Mouse (Mus musculus): ENCODE results near the gene Pdpr. TPM values are rescaled to one million over a fixed set of nuclear protein-coding genes. Genes with fewer than 3 reads are reported as not detected.
"Not testable (repeated sequence)": the region's sequence is repeated elsewhere in the genome, so short reads cannot be mapped to it uniquely, and the experiment has no call there.

Gene Pdpr
- polyA plus RNA-seq, 1 experiment, result 12.2 TPM

DNA sequence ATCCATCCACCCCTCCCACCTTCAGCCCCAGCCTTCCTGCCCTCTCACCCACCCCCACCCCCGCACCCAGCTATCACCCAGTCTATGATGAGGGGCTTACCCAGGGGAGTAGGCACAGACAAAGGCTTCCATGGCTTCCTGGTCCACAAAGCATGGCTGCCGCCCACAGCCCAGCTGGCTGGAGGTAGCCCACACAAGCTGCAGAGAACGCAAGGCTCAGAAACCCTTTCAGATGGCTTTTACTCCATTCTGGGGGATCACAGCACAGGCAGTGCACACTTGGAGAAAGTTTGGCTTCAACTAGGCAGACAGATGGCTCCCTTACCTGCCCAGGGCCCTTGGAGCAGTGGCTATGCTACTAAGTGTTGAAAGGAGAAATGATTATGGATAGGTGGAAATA is 18.5 kb upstream of the Pdpr start:
- Histone ChIP-seq H3K4me3 (ENCODE audit: control insufficient read depth, low read depth, low read length) (no peak overlapping the region), H3K27me3 (ENCODE audit: control insufficient read depth, insufficient read depth, low read length) (no peaks in the 10 kb centered on the region), H3K36me3 (ENCODE audit: control insufficient read depth, insufficient read depth, low read length) (no peaks in the 10 kb centered on the region), H3K4me1 (ENCODE audit: control insufficient read depth, insufficient read depth, low read length) (no peaks in the 10 kb centered on the region), H3K27ac (ENCODE audit: control insufficient read depth, insufficient read depth, low read depth, low read length) (no peak overlapping the region)
- TF ChIP-seq POLR2A (IDR thresholded peaks at IDR 0.05; ENCODE audit: control insufficient read depth, low read depth, low read length) (no peak), CTCF (IDR thresholded peaks at IDR 0.05; ENCODE audit: control insufficient read depth, insufficient read depth, insufficient replicate concordance, low read depth, low read length) (no peak)

DNA sequence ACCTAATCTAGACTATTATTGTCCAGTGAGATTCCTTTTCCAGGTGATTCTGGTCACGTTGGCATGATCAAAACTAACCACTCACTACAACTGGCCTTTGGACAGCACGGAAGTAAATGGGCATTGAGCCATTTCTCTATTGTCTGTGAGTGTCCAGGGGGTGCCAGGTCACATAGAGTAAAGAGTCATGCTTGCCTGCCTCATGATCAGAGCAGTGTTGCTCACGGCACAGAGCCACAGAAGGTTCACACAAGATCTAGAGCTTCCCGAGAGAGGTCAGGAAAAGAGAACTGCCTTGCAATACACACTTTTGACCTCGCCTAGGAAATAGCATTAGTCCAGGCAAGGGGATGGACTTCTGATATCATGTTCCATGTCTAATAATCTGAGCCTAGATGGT is 15.0 kb upstream of the Pdpr start:
- Histone ChIP-seq H3K27ac (ENCODE audit: control insufficient read depth, insufficient read depth, low read depth, low read length) (no peak overlapping the region), H3K36me3 (ENCODE audit: control insufficient read depth, insufficient read depth, low read length) (no peaks in the 10 kb centered on the region), H3K4me3 (ENCODE audit: control insufficient read depth, low read depth, low read length) (no peak overlapping the region), H3K4me1 (ENCODE audit: control insufficient read depth, insufficient read depth, low read length) (no peaks in the 10 kb centered on the region), H3K27me3 (ENCODE audit: control insufficient read depth, insufficient read depth, low read length) (no peaks in the 10 kb centered on the region)
- TF ChIP-seq POLR2A (IDR thresholded peaks at IDR 0.05; ENCODE audit: control insufficient read depth, low read depth, low read length) (no peak), CTCF (IDR thresholded peaks at IDR 0.05; ENCODE audit: control insufficient read depth, insufficient read depth, insufficient replicate concordance, low read depth, low read length) (no peak)

DNA sequence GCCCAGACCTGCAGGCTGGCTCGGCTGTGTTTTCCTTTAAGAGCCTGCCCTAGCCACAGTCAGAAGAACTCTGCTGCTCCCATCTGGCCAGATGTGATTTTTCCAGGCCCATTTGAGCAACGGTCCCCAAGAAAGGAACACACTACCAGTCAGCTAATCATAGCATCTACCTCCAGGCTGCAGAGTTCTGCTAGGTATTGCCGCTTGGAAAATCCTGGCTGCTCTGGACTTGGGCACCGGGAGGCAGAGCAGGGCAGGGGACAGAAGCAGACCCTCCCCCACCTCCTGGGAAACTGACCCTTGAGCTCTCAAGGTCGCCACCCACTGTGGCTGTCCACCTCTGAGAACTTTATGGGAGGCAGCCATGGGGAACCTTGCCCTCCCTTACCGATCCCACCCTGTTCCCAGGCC is 14.6 kb upstream of the Pdpr start:
- TF ChIP-seq POLR2A (IDR thresholded peaks at IDR 0.05; ENCODE audit: control insufficient read depth, low read depth, low read length), result no peak
- TF ChIP-seq CTCF (IDR thresholded peaks at IDR 0.05; ENCODE audit: control insufficient read depth, insufficient read depth, insufficient replicate concordance, low read depth, low read length), result no peak; the same call in 1 of the 2 replicates
- H3K4me1 ChIP-seq (ENCODE audit: control insufficient read depth, insufficient read depth, low read length), result no peaks in the 10 kb centered on the region
- H3K27ac ChIP-seq (ENCODE audit: control insufficient read depth, insufficient read depth, low read depth, low read length), result no peak overlapping the region
- no peak overlapping the region for H3K4me3 ChIP-seq (ENCODE audit: control insufficient read depth, low read depth, low read length)
- H3K36me3 ChIP-seq (ENCODE audit: control insufficient read depth, insufficient read depth, low read length), result no peaks in the 10 kb centered on the region
- H3K27me3 ChIP-seq (ENCODE audit: control insufficient read depth, insufficient read depth, low read length), result no peaks in the 10 kb centered on the region

DNA sequence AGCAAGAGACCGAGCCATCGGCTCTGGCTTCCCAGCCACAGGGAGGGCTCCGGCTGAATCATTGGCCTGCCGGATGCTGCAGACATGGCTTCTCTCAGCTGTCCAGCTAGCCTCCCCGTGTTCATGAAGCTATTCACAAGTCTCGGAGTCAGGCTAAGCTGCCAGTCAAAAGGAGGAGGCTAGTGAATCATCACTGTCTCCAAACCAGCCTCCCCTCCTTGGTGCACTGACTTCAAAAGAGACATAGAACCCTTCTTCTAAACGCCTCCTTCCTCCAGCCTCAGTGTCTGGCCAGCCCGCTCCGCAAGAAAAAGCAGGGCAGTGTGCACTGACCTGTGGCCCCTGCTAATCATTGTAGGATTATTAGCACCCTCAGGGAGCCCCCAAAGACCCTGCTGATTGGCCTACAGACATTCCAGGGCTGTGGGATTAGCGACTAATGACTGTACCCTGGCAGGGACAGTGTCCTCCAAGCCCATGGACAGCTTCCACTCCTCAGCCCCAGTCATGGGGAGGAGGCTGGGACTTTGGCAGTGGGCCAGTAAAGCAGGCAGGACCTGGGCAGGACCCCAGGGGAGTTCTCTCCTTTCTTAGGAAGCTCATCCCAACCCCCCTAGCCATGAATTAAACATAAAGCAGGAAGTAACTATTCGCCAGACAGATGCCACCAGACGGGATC is 12.7 kb upstream of the Pdpr start:
- TF ChIP-seq CTCF (IDR thresholded peaks at IDR 0.05; ENCODE audit: control insufficient read depth, insufficient read depth, insufficient replicate concordance, low read depth, low read length), result no peak
- no peak for TF ChIP-seq POLR2A (IDR thresholded peaks at IDR 0.05; ENCODE audit: control insufficient read depth, low read depth, low read length)
- no peak overlapping the region for H3K4me3 ChIP-seq (ENCODE audit: control insufficient read depth, low read depth, low read length)

DNA sequence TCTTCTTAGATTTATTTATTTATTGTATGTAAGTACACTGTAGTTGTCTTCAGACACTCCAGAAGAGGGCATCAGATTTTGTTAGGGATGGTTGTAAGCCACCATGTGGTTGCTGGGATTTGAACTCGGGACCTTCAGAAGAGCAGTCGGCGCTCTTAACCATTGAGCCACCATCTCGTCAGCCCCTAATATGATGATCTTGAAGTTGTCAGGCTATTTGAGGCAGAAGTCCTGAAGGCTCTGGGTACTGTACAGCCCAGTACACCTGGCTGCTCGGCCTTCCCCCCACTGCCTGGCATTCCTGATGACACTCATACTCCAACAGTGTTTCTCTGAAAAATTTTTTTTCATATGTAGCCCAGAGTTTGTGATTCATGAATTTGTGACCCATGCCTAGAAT is 10.5 kb upstream of the Pdpr start:
- H3K4me1 ChIP-seq (ENCODE audit: control insufficient read depth, insufficient read depth, low read length); H3K4me3 ChIP-seq (ENCODE audit: control insufficient read depth, low read depth, low read length); H3K27ac ChIP-seq (ENCODE audit: control insufficient read depth, insufficient read depth, low read depth, low read length); H3K27me3 ChIP-seq (ENCODE audit: control insufficient read depth, insufficient read depth, low read length); H3K36me3 ChIP-seq (ENCODE audit: control insufficient read depth, insufficient read depth, low read length): not testable (repeated sequence)

More for the DNA sequence above, 12.7 kb upstream of the Pdpr start:
- no peaks in the 10 kb centered on the region for H3K36me3 ChIP-seq (ENCODE audit: control insufficient read depth, insufficient read depth, low read length)
- no peaks in the 10 kb centered on the region for H3K27me3 ChIP-seq (ENCODE audit: control insufficient read depth, insufficient read depth, low read length)
- H3K27ac ChIP-seq (ENCODE audit: control insufficient read depth, insufficient read depth, low read depth, low read length), result no peak overlapping the region
- no peaks in the 10 kb centered on the region for H3K4me1 ChIP-seq (ENCODE audit: control insufficient read depth, insufficient read depth, low read length)

DNA sequence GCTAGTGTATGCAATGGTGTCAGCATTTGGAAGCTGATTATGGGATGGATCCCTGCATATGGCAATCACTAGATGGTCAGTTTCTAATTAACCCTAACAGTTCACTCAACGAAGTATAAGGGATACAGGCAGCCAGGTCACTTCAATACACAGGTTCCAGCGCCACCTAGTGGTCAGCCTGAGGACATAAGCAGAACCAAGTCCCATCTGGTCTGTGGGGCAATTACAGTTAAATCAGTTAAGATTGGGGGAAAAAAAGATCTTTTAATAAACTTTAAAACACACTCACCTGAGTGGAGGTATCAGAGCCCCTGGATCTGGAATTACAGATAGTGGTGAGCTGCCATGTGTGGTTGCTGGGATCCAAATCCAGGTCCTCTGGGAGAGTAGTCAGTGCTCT is 4.3 kb upstream of the Pdpr start:
- no peak overlapping the region for H3K27ac ChIP-seq (ENCODE audit: control insufficient read depth, insufficient read depth, low read depth, low read length)
- no peak overlapping the region for H3K4me3 ChIP-seq (ENCODE audit: control insufficient read depth, low read depth, low read length)
- H3K36me3 ChIP-seq (ENCODE audit: control insufficient read depth, insufficient read depth, low read length), result no peaks in the 10 kb centered on the region
- H3K27me3 ChIP-seq (ENCODE audit: control insufficient read depth, insufficient read depth, low read length), result no peaks in the 10 kb centered on the region
- peaks cover 2% of the 10 kb centered on the region; the same call in 1 of the 2 replicates for H3K4me1 ChIP-seq (ENCODE audit: control insufficient read depth, insufficient read depth, low read length)
- TF ChIP-seq POLR2A (IDR thresholded peaks at IDR 0.05; ENCODE audit: control insufficient read depth, low read depth, low read length) (no peak), CTCF (IDR thresholded peaks at IDR 0.05; ENCODE audit: control insufficient read depth, insufficient read depth, insufficient replicate concordance, low read depth, low read length) (peak; percentile 80; the same call in 1 of the 2 replicates)

DNA sequence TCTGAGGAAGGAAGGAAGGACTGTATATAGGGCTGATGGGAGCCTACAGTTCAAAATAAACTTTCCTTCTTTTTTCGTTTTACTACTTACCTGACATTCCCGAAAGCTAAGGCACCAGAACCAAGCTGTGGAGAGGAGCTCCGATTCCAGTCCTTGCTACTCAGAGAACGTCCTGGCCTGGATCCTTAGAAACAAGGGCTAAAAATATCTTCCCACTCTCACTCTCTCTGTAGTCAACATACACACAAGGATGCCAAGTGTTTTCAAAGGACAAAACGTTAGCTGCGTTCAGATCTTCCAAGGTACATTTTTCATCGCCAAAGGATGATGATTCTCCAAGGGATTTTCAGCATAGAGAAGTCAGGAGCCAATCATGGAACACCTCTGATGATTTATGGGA is 2.7 kb upstream of the Pdpr start:
- Histone ChIP-seq H3K27ac (ENCODE audit: control insufficient read depth, insufficient read depth, low read depth, low read length) (no peak overlapping the region), H3K4me1 (ENCODE audit: control insufficient read depth, insufficient read depth, low read length) (peaks cover 5% of the 10 kb centered on the region), H3K4me3 (ENCODE audit: control insufficient read depth, low read depth, low read length) (no peak overlapping the region), H3K27me3 (ENCODE audit: control insufficient read depth, insufficient read depth, low read length) (no peaks in the 10 kb centered on the region), H3K36me3 (ENCODE audit: control insufficient read depth, insufficient read depth, low read length) (no peaks in the 10 kb centered on the region)
- TF ChIP-seq CTCF (IDR thresholded peaks at IDR 0.05; ENCODE audit: control insufficient read depth, insufficient read depth, insufficient replicate concordance, low read depth, low read length) (no peak), POLR2A (IDR thresholded peaks at IDR 0.05; ENCODE audit: control insufficient read depth, low read depth, low read length) (no peak)

DNA sequence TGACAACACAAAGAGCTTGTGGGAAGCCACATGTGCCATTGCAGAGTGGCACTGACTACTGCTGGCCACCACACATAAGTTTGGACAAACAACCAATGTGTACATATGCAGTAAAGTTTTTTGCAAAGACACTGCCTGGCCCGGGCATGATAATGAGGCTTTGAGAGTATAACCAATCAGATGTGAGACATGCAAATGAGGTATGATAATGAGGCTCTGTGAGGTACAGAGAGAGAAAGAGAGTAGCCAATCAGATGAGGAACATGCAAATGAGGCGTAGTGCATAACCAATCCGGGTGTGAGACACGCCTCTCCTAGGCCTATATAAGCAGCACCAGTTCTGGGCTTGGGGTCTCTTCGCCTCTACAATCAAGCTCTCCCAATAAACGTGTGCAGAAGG is 2.1 kb upstream of the Pdpr start, which contains the start of gene Clec18a:
Gene Clec18a (minus strand): TSS at position 101 of the 400 bp plus-strand sequence.
- H3K36me3 ChIP-seq (ENCODE audit: control insufficient read depth, insufficient read depth, low read length), result not testable (repeated sequence)

DNA sequence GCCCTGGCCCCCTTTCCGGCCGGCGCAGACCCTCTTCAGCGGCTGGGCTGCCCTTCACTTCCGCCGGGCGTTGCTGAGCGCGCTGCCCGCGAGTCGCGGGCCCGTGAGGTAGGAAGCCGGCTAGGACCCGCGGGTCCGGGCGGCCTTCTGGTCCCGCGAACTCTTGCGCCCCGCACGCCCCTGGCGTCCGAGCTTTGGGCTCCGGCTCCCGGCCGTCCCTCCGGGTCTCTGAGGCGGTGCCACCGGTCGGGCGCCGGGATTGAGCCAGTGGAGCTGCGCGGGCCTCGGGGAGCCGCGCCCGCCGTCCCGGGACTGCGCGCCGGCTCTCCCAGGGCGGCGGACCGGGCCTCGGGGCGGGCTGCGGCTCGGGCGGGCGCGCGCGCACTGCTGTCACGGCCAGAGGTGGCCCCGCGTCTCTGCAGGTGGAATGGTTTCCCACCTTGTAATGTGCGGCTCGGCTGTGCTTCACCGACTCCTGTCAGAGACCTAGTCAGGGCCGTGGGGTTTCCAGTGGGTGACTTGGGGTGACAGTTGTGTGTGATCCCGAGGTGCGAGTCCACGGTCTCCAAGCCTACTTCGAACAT is 381 bp downstream of the Pdpr start:
- Histone ChIP-seq H3K4me3 (ENCODE audit: control insufficient read depth, low read depth, low read length) (peak overlapping the region; percentile 98), H3K27ac (ENCODE audit: control insufficient read depth, insufficient read depth, low read depth, low read length) (peak overlapping the region; percentile 61)
- not testable (repeated sequence) for H3K4me1 ChIP-seq (ENCODE audit: control insufficient read depth, insufficient read depth, low read length); H3K27me3 ChIP-seq (ENCODE audit: control insufficient read depth, insufficient read depth, low read length); H3K36me3 ChIP-seq (ENCODE audit: control insufficient read depth, insufficient read depth, low read length)

More for the DNA sequence above, 2.1 kb upstream of the Pdpr start, which contains the start of gene Clec18a:
- peak within 1 kb of the TSS; percentile 53; the same call in 1 of the 2 replicates for H3K4me3 ChIP-seq (ENCODE audit: control insufficient read depth, low read depth, low read length)
- H3K4me1 ChIP-seq (ENCODE audit: control insufficient read depth, insufficient read depth, low read length); H3K27ac ChIP-seq (ENCODE audit: control insufficient read depth, insufficient read depth, low read depth, low read length); H3K27me3 ChIP-seq (ENCODE audit: control insufficient read depth, insufficient read depth, low read length): not testable (repeated sequence)
